Mouse (Mus musculus) neural tube, embryonic 12.5 days (tissue): ENCODE data around the gene Fcgr3. TPM values are rescaled to one million over a fixed set of nuclear protein-coding genes. Genes with fewer than 3 reads are reported as not detected.

ENCODE experiments used
- ATAC-seq: fragments of 200-750 bp; cut with Nextera tagmentation; 2 replicates; pipeline ENCODE4 v1.8.0; 2017; ENCODE audit warnings: low read depth, mild to moderate bottlenecking, moderate TSS enrichment, moderate library complexity; ENCODE audit not compliant: low FRiP score
- H3K27ac ChIP-seq: fragments of 300-500 bp; sonication (generic); 2 replicates; pipeline ENCODE4 v1.5.1; 2016
- H3K27me3 ChIP-seq: fragments of 300-500 bp; sonication (generic); replicated peaks from 2 replicates; pipeline ENCODE4 v1.6.1; 2016; ENCODE audit warnings: mild to moderate bottlenecking
- H3K36me3 ChIP-seq: fragments of 300-500 bp; sonication (generic); 2 replicates; pipeline ENCODE4 v1.6.1; 2016; ENCODE audit warnings: mild to moderate bottlenecking
- H3K4me1 ChIP-seq: fragments of 300-500 bp; sonication (generic); 2 replicates; pipeline ENCODE4 v1.6.1; 2016
- H3K4me2 ChIP-seq: fragments of 300-500 bp; sonication (generic); replicated peaks from 2 replicates; pipeline ENCODE4 v1.6.1; 2016; ENCODE audit warnings: mild to moderate bottlenecking
- H3K4me3 ChIP-seq: fragments of 300-500 bp; sonication (generic); 2 replicates; pipeline ENCODE4 v1.5.1; 2016
- H3K9ac ChIP-seq: fragments of 300-500 bp; sonication (generic); 2 replicates; pipeline ENCODE4 v1.6.1; 2016; ENCODE audit warnings: mild to moderate bottlenecking
- H3K9me3 ChIP-seq: fragments of 300-500 bp; sonication (generic); 2 replicates; pipeline ENCODE4 v1.6.1; 2016; ENCODE audit warnings: mild to moderate bottlenecking
- WGBS: fragments of 180-500 bp; shearing (Covaris S2); methylation state at CpG from one replicate; pipeline ENCODE4 v1.1.7; 2016; 5-methylcytosine and 5-hydroxymethylcytosine counted together
- polyA plus RNA-seq: library from polyadenylated mRNA; unstranded; fragments of >200 nt; fragmentation: Nextera tagmentation; extraction: Ambion mirVana; gene quantifications from 2 replicates; pipeline ENCODE4 v1.2.1, GENCODE M21; 2016

Fcgr3 gene
- polyA plus RNA-seq, 1 experiment from 2014 or later, result 7.4 TPM

GRCm38 (mm10) chr1:171031752-171032151 lies 33.0 kb downstream of the Fcgr3 start:
- ATAC-seq, result no peak
- Histone ChIP-seq H3K36me3 (no peaks in the 10 kb centered on the region), H3K4me2 (no peak overlapping the region), H3K9ac (no peak overlapping the region), H3K4me1 (peaks cover 11% of the 10 kb centered on the region; the same call in 1 of the 2 replicates), H3K4me3 (no peak overlapping the region), H3K27ac (no peak overlapping the region), H3K9me3 (no peaks in the 10 kb centered on the region), H3K27me3 (peaks cover 34% of the 10 kb centered on the region)
- WGBS, result 92% methylated on average over 3 of the region's 3 CpGs

GRCm38 (mm10) chr1:171019311-171019950 lies 45.3 kb downstream of the Fcgr3 start:
- no peak overlapping the region for H3K27ac ChIP-seq
- H3K4me3 ChIP-seq, result no peak overlapping the region
- no peak overlapping the region for H3K9ac ChIP-seq
- H3K4me1 ChIP-seq, result no peaks in the 10 kb centered on the region
- H3K9me3 ChIP-seq, result no peaks in the 10 kb centered on the region
- no peak for ATAC-seq
- H3K4me2 ChIP-seq, result no peak overlapping the region
- no peaks in the 10 kb centered on the region for H3K36me3 ChIP-seq
- WGBS, result 77% methylated on average over 7 of the region's 7 CpGs
- no peaks in the 10 kb centered on the region for H3K27me3 ChIP-seq

DNA sequence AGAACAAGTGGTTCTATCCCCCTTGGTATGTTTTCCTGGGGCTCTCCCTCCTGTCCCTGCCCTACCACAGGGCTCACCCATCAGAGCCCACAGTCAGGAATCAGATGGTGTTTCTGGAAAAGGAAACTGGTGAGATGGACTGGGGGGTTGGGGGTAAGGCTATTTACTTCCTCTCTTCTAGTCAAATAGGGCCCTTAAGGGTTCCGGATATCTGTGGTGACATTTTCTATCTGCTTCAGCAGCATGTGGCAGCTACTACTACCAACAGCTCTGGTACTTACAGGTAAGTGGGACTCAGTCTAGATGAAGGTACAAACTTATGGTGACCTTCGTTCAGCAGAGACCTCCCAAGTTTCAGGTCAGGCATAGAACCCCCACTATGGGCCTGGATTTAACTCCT lies 46.0 kb downstream of the Fcgr3 start, which contains the start of gene Fcgr4:
TSS of gene Fcgr4 (plus strand) at position 184 of the 400 bp plus-strand sequence.
- Histone ChIP-seq H3K27me3 (no peaks in the 10 kb centered on the region), H3K9me3 (no peaks in the 10 kb centered on the region), H3K36me3 (no peaks in the 10 kb centered on the region), H3K4me2 (no peak within 1 kb of the TSS), H3K4me1 (no peaks in the 10 kb centered on the region), H3K4me3 (no peak within 1 kb of the TSS), H3K27ac (no peak within 1 kb of the TSS), H3K9ac (no peak within 1 kb of the TSS)
- 82% methylated on average over 2 of the region's 2 CpGs for WGBS
- no peak for ATAC-seq

GRCm38 (mm10) chr1:171017468-171018158 lies 47.1 kb downstream of the Fcgr3 start:
- H3K4me2 ChIP-seq, result no peak overlapping the region
- H3K27me3 ChIP-seq, result no peaks in the 10 kb centered on the region
- H3K36me3 ChIP-seq, result no peaks in the 10 kb centered on the region
- H3K4me3 ChIP-seq, result no peak overlapping the region
- H3K4me1 ChIP-seq, result no peaks in the 10 kb centered on the region
- ATAC-seq, result no peak
- no peak overlapping the region for H3K27ac ChIP-seq
- no peak overlapping the region for H3K9ac ChIP-seq
- H3K9me3 ChIP-seq, result no peaks in the 10 kb centered on the region
- WGBS, result 59% methylated on average over 6 of the region's 6 CpGs

DNA sequence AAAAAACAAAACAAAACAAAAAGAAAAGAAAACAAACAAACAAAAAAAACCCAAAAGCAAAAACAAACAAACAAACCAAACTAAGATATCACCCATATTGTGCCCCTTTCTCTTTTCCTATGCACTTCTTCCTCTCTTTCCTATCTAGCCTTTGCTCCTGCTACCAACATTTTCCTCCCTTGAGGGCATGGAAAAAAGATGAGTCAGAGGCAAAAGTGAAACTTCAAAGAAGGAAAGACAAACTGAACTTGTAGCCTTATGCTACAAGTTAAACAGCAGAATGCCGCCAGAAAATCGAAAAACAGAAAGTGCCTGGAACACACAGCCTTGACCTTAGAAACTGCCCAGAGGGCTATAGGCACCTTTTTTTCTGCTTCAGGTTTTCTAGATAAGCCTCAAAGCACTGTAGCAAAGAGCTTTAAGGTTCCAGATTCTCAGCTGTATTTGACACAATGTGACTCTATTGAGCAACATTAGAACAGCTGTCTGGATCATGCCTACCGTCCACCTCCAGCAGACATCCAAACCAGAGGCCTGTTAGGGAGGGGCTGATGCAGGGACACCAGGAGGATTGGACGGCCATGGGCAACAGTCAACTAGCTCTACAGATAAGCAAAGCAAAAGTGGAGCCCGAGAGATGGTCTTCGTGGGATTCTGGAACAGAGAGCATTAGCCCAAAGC lies 47.9 kb downstream of the Fcgr3 start:
- no peaks in the 10 kb centered on the region for H3K27me3 ChIP-seq
- no peaks in the 10 kb centered on the region for H3K4me1 ChIP-seq
- no peaks in the 10 kb centered on the region for H3K36me3 ChIP-seq
- WGBS, result 93% methylated on average over 6 of the region's 6 CpGs
- H3K9ac ChIP-seq, result no peak overlapping the region
- H3K27ac ChIP-seq, result no peak overlapping the region
- no peaks in the 10 kb centered on the region for H3K9me3 ChIP-seq
- ATAC-seq, result no peak
- no peak overlapping the region for H3K4me3 ChIP-seq
- no peak overlapping the region for H3K4me2 ChIP-seq

GRCm38 (mm10) chr1:171011733-171012132 lies 53.0 kb downstream of the Fcgr3 start:
- H3K27ac ChIP-seq, result no peak overlapping the region
- ATAC-seq, result no peak
- no peaks in the 10 kb centered on the region for H3K4me1 ChIP-seq
- H3K36me3 ChIP-seq, result no peaks in the 10 kb centered on the region
- H3K9me3 ChIP-seq, result no peaks in the 10 kb centered on the region
- 86% methylated on average over 4 of the region's 4 CpGs for WGBS
- no peak overlapping the region for H3K9ac ChIP-seq
- no peak overlapping the region for H3K4me2 ChIP-seq
- H3K4me3 ChIP-seq, result no peak overlapping the region
- no peaks in the 10 kb centered on the region for H3K27me3 ChIP-seq

GRCm38 (mm10) chr1:171006905-171007304 lies 57.8 kb downstream of the Fcgr3 start:
- H3K27ac ChIP-seq, result no peak overlapping the region
- no peak overlapping the region for H3K4me3 ChIP-seq
- no peak for ATAC-seq
- H3K27me3 ChIP-seq, result no peaks in the 10 kb centered on the region
- WGBS, result 82% methylated on average over 2 of the region's 2 CpGs
- H3K9me3 ChIP-seq, result no peaks in the 10 kb centered on the region
- H3K36me3 ChIP-seq, result no peaks in the 10 kb centered on the region
- H3K9ac ChIP-seq, result no peak overlapping the region
- no peaks in the 10 kb centered on the region for H3K4me1 ChIP-seq
- no peak overlapping the region for H3K4me2 ChIP-seq

DNA sequence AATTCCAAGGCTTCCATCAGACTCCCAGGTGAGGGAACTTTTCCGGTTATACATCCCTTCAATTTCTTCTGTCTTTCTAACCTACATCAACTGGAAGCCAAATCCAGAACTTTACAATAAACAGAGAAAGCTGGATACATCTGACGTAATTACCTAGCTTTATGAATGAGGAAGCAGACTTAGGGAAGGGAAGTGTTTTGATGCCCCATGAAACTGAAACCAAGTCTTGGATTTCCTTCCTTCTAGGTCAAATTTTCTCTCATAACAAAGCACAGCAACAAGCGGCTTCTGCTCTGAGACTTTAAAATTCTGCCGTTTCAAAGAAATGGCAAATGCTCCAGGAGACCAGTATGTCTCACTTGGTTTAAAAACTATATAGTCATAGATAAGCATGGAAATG lies 58.4 kb downstream of the Fcgr3 start:
- H3K4me1 ChIP-seq, result no peaks in the 10 kb centered on the region
- H3K9me3 ChIP-seq, result no peaks in the 10 kb centered on the region
- no peak overlapping the region for H3K27ac ChIP-seq
- no peak overlapping the region for H3K4me3 ChIP-seq
- H3K9ac ChIP-seq, result no peak overlapping the region
- WGBS, result 92% methylated on average over 4 of the region's 4 CpGs
- ATAC-seq, result no peak
- no peaks in the 10 kb centered on the region for H3K27me3 ChIP-seq
- H3K4me2 ChIP-seq, result no peak overlapping the region
- H3K36me3 ChIP-seq, result no peaks in the 10 kb centered on the region

DNA sequence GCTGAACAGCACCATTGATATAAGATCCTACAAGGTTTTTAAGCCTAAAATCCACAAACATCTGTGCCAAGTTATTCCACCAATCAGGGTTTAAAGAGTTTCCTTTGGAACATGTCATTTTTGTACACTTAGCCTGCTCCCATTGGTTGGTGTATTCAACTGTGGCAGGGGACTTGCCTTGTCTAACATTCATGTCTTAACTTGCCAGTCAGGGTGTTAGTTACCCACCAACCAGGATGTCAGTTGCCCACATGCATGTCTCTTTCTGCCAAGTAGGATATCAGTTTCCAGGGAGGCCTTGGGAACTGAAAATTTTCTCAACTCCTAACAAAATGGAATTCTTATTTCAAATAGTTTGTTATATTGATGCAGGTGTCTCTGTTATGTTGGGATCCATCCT lies 59.1 kb downstream of the Fcgr3 start:
- H3K4me1 ChIP-seq, result no peaks in the 10 kb centered on the region
- H3K4me3 ChIP-seq, result no peak overlapping the region
- no peak overlapping the region for H3K4me2 ChIP-seq
- H3K27ac ChIP-seq, result no peak overlapping the region
- no peak for ATAC-seq
- no peak overlapping the region for H3K9ac ChIP-seq
- no peaks in the 10 kb centered on the region for H3K36me3 ChIP-seq
- no peaks in the 10 kb centered on the region for H3K9me3 ChIP-seq
- H3K27me3 ChIP-seq, result no peaks in the 10 kb centered on the region

DNA sequence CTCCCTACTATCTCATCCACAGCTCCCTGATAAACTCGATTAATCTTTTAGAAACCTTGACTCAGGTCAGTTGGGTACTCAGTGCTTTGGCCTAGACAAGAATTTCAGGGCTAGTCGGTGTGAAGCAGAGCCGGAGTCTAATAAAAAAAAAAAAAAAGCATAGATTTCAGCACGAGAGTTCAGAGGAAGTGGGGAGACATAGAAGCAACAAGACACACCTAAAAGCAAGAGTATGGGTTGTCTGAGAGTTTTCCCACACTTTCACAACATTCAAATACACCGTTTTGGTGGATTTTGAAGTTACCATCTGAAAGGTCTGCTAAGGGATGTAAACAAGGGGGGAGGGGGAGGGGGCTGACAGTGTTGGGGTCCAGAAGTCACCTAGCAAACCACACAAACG lies 59.7 kb downstream of the Fcgr3 start:
- Histone ChIP-seq H3K4me3 (no peak overlapping the region), H3K27ac (no peak overlapping the region), H3K9ac (no peak overlapping the region), H3K36me3 (no peaks in the 10 kb centered on the region), H3K4me1 (no peaks in the 10 kb centered on the region), H3K4me2 (no peak overlapping the region), H3K27me3 (no peaks in the 10 kb centered on the region), H3K9me3 (no peaks in the 10 kb centered on the region)
- ATAC-seq, result no peak
- WGBS, result 72% methylated on average over 6 of the region's 6 CpGs
